Mouse (Mus musculus) naive thymus-derived CD4-positive, alpha-beta T cell, adult 2 months (primary cell): ENCODE measurements around the gene Slc16a7.

ENCODE experiments used
- DNase-seq: peaks from one replicate; pipeline ENCODE4 v3.0.0-alpha.2; 2011; ENCODE audit warnings: low read depth

Slc16a7 gene

GRCm38 (mm10) chr10:125184146-125184545, 205.1 kb downstream of the Slc16a7 start:
- no peak for DNase-seq

- DNase-seq, result no peak
These were observed 206.7 kb downstream of the Slc16a7 start for GRCm38 (mm10) chr10:125182545-125182944.

GRCm38 (mm10) chr10:125177782-125178181, 211.5 kb downstream of the Slc16a7 start:
- DNase-seq, result no peak

- no peak for DNase-seq
These were observed 214.1 kb downstream of the Slc16a7 start for GRCm38 (mm10) chr10:125175013-125175650.

GRCm38 (mm10) chr10:125171625-125172024, 217.6 kb downstream of the Slc16a7 start:
- no peak for DNase-seq

- DNase-seq, result no peak
These were observed 218.1 kb downstream of the Slc16a7 start for GRCm38 (mm10) chr10:125171154-125171553.
